In the genomic region with DNA sequence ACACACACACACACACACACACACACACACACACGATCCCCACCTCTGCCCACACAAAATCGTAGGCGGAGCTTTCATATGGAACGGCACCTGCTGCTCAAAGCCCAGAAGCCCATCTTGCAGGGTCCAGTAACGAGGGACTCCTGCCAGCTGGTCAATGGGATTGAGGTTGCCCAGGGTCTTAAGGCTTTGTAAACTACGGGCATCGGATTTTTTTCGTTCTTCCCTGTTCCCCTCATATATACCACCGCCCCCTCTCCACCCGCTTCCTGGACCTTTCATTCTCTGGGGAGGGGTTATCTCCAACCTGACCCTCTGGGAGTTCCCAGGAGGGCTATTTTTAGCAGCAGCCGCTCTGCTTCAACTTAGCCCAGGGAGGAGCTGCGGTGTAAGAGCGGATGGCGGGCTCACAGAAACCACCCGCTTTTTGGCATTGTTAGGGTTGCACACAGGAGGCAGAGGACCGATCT, we compare ENCODE assay signal across 8 mouse cellular contexts. TPM values are rescaled to one million over a fixed set of nuclear protein-coding genes. Genes with fewer than 3 reads are reported as not detected.
A peak's percentile ranks its signal among the peaks of the same experiment; 100 is the strongest.
DNase-seq lines count a peak whose midpoint lies in the region; ATAC-seq and TF ChIP-seq lines count a peak whose summit lies in the region.

No protein-coding gene starts in this region.

- 0% methylated on average over 16 of the region's 16 CpGs for WGBS in hindbrain, embryonic 16.5 days
- under 1% methylated on average over 16 of the region's 16 CpGs for WGBS in stomach, postnatal 0 days

- no peak for TF ChIP-seq EP300 in stomach, postnatal 0 days (optimal IDR thresholded peaks at IDR 0.05)

- H3K9me3 ChIP-seq in hindbrain, embryonic 16.5 days (ENCODE audit: control insufficient read depth, low read length) = no peaks in the 10 kb centered on the region
- no peaks in the 10 kb centered on the region for H3K9me3 ChIP-seq in stomach, postnatal 0 days (ENCODE audit: control insufficient read depth, low read length)

- H3K9ac ChIP-seq in hindbrain, embryonic 16.5 days (ENCODE audit: low read depth, low read length) = peak overlapping the region; percentile 88
- peak overlapping the region; percentile 76 for H3K9ac ChIP-seq in stomach, postnatal 0 days (ENCODE audit: low read length)

- H3K27ac ChIP-seq in hindbrain, embryonic 16.5 days (ENCODE audit: low read depth, low read length) = peak overlapping the region; percentile 88
- peak overlapping the region; percentile 56 for H3K27ac ChIP-seq in stomach, postnatal 0 days (replicated peaks)

- peak; percentile 82 for ATAC-seq in hindbrain, embryonic 16.5 days
- ATAC-seq in megakaryocyte, adult 5-6 weeks (ENCODE audit: poor library complexity, severe bottlenecking) = peak; percentile 6; the same call in 1 of the 2 replicates
- ATAC-seq in stomach, postnatal 0 days (ENCODE audit: low FRiP score, low TSS enrichment) = no peak

- no peak for TF ChIP-seq CTCF in stomach, postnatal 0 days (IDR thresholded peaks at IDR 0.05; ENCODE audit: low read depth)

- peak overlapping the region; percentile 87 for H3K4me3 ChIP-seq in hindbrain, embryonic 16.5 days (ENCODE audit: low read length)
- H3K4me3 ChIP-seq in stomach, postnatal 0 days (ENCODE audit: low read depth, low read length) = peak overlapping the region; percentile 67

- peaks cover 9% of the 10 kb centered on the region for H3K4me1 ChIP-seq in hindbrain, embryonic 16.5 days (ENCODE audit: control insufficient read depth, insufficient read depth, low read depth, low read length)
- no peaks in the 10 kb centered on the region for H3K4me1 ChIP-seq in stomach, postnatal 0 days (replicated peaks; ENCODE audit: control insufficient read depth, insufficient read depth)

- H3K4me2 ChIP-seq in hindbrain, embryonic 16.5 days (ENCODE audit: low read length) = peak overlapping the region; percentile 78
- peak overlapping the region; percentile 91 for H3K4me2 ChIP-seq in stomach, postnatal 0 days (replicated peaks; ENCODE audit: low read depth)

- H3K27me3 ChIP-seq in hindbrain, embryonic 16.5 days (replicated peaks; ENCODE audit: control insufficient read depth, insufficient read depth, low read length) = no peaks in the 10 kb centered on the region
- no peaks in the 10 kb centered on the region for H3K27me3 ChIP-seq in stomach, postnatal 0 days (ENCODE audit: control insufficient read depth, insufficient read depth, low read length)

- H3K36me3 ChIP-seq in hindbrain, embryonic 16.5 days (ENCODE audit: control insufficient read depth, insufficient read depth, low read length) = no peaks in the 10 kb centered on the region
- no peaks in the 10 kb centered on the region for H3K36me3 ChIP-seq in stomach, postnatal 0 days (ENCODE audit: control insufficient read depth, insufficient read depth, low read length)

- peak; percentile 46 for DNase-seq in embryo, embryonic 11 days
- no peak for DNase-seq in embryo, embryonic 9.5 days (ENCODE audit: extremely low spot score)
- DNase-seq in 3T3-L1 (ENCODE audit: low read depth, low spot score) = peak; percentile 49
- DNase-seq in c-Kit-positive CD71-positive TER-119-positive erythroid progenitor cells, embryonic 14.5 days (ENCODE audit: low spot score) = peak; percentile 56
- DNase-seq in stomach, postnatal 0 days (ENCODE audit: low spot score) = peak; percentile 26
- no peak for DNase-seq in natural killer cell, adult 2 months (ENCODE audit: low spot score in 2 of 2)

RNA-seq across cellular contexts. Expression of gene Lrrc8c, which starts 0.5 kb away (rescaled TPM):
- polyA plus RNA-seq in hindbrain, embryonic 16.5 days (2015; fragmentation: Nextera tagmentation; extraction: Ambion mirVana) = 14.1 and 15.1 TPM in 2 replicates
- 51.2 and 57.7 TPM in 2 replicates for total RNA-seq in megakaryocyte, adult 5-6 weeks (2015)
- 9.7 and 12.2 TPM in 2 replicates for total RNA-seq in megakaryocyte, adult 5-6 weeks (2017)
- polyA plus RNA-seq in stomach, postnatal 0 days (2015; fragmentation: Nextera tagmentation; extraction: Ambion mirVana) = 5.2 and 7.3 TPM in 2 replicates

Comparison
In these comparisons a context has a peak if more than half of its experiments do, and no peak if none do; other contexts are left out.
1. DNase-seq: peak in embryo, embryonic 11 days (single experiment), 3T3-L1 (single experiment), c-Kit-positive CD71-positive TER-119-positive erythroid progenitor cells, embryonic 14.5 days (single experiment) and stomach, postnatal 0 days (single experiment); none in embryo, embryonic 9.5 days (single experiment) and natural killer cell, adult 2 months (0 of 2).